Mouse (Mus musculus) embryonic facial prominence, embryonic 14.5 days (tissue): ENCODE data around the gene Plpp1. TPM values are rescaled to one million over a fixed set of nuclear protein-coding genes. Genes with fewer than 3 reads are reported as not detected.
A peak's percentile ranks its signal among the peaks of the same experiment; 100 is the strongest.

Experiments used
- ATAC-seq: fragments of 200-750 bp; cut with Nextera tagmentation; 2 replicates; pipeline ENCODE4 v1.8.0; 2017; ENCODE audit warnings: low read depth, moderate number of reproducible peaks, moderate TSS enrichment
- DNase-seq: peaks from one replicate; pipeline ENCODE4 v3.0.0-alpha.2; 2015; ENCODE audit warnings: low spot score
- H3K27ac ChIP-seq: fragments of 300-500 bp; sonication (generic); replicated peaks from 2 replicates; pipeline ENCODE4 v1.5.1; 2014; ENCODE audit warnings: low read depth, mild to moderate bottlenecking, low read length, moderate library complexity
- H3K27me3 ChIP-seq: fragments of 300-500 bp; sonication (generic); replicated peaks from 2 replicates; pipeline ENCODE4 v1.6.1; 2014; ENCODE audit warnings: low read length; ENCODE audit not compliant: control insufficient read depth, insufficient read depth
- H3K36me3 ChIP-seq: fragments of 300-500 bp; sonication (generic); 2 replicates; pipeline ENCODE4 v1.6.1; 2014; ENCODE audit warnings: low read length, mixed read lengths; ENCODE audit not compliant: control insufficient read depth, insufficient read depth
- H3K4me1 ChIP-seq: fragments of 300-500 bp; sonication (generic); 2 replicates; pipeline ENCODE4 v1.6.1; 2014; ENCODE audit warnings: antibody characterized with exemption, low read length; ENCODE audit not compliant: control insufficient read depth, insufficient read depth
- H3K4me2 ChIP-seq: fragments of 300-500 bp; sonication (generic); 2 replicates; pipeline ENCODE4 v1.6.1; 2014; ENCODE audit warnings: low read depth, mild to moderate bottlenecking, low read length, moderate library complexity, mixed read lengths
- H3K4me3 ChIP-seq: fragments of 300-500 bp; sonication (generic); 2 replicates; pipeline ENCODE4 v1.5.1; 2014; ENCODE audit warnings: low read depth, mild to moderate bottlenecking, low read length
- H3K9ac ChIP-seq: fragments of 300-500 bp; sonication (generic); 2 replicates; pipeline ENCODE4 v1.6.1; 2014; ENCODE audit warnings: low read depth, mild to moderate bottlenecking, low read length, moderate library complexity, mixed read lengths
- H3K9me3 ChIP-seq: fragments of 300-500 bp; sonication (generic); 2 replicates; pipeline ENCODE4 v1.6.1; 2016; ENCODE audit warnings: low read length; ENCODE audit not compliant: control insufficient read depth
- WGBS: fragments of 180-500 bp; shearing (Covaris S2); extraction: QIAGEN DNeasy Blood & Tissue Kit; methylation state at CpG from one replicate; pipeline ENCODE4 v1.1.7; 2014; 5-methylcytosine and 5-hydroxymethylcytosine counted together
- polyA plus RNA-seq: library from polyadenylated mRNA; unstranded; fragments of >200 nt; fragmentation: Nextera tagmentation; extraction: Ambion mirVana; gene quantifications from 2 replicates; pipeline ENCODE4 v1.2.1, GENCODE M21; 2014

Plpp1 gene
- polyA plus RNA-seq, 1 experiment from 2014 or later, result 64.6 TPM

DNA sequence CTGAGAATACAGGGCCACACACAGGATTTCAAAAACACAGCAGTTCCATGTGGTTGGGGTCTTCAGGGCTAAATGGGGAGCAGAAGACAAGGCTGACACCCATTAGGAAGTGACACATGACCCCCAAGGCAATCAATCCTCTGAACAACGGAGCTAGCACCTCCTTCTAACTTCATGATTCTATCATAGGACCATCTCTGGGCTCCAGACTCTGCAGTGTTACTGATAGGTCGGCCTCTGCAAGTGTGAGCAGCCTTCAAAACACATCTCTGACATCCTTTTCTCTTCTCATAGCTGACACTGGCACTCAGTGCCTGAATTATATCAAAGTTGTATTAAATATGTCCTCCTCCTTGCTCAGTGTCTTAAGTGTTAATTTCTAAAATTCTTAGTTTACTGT lies 32.0 kb downstream of the Plpp1 start:
- ATAC-seq, result no peak
- Histone ChIP-seq H3K4me1 (peaks cover 5% of the 10 kb centered on the region; the same call in 1 of the 2 replicates), H3K9me3 (no peaks in the 10 kb centered on the region), H3K4me2 (no peak overlapping the region), H3K27ac (no peak overlapping the region), H3K36me3 (no peaks in the 10 kb centered on the region), H3K4me3 (no peak overlapping the region), H3K9ac (no peak overlapping the region), H3K27me3 (no peaks in the 10 kb centered on the region)
- 23% methylated on average over 2 of the region's 2 CpGs for WGBS
- no peak for DNase-seq

DNA sequence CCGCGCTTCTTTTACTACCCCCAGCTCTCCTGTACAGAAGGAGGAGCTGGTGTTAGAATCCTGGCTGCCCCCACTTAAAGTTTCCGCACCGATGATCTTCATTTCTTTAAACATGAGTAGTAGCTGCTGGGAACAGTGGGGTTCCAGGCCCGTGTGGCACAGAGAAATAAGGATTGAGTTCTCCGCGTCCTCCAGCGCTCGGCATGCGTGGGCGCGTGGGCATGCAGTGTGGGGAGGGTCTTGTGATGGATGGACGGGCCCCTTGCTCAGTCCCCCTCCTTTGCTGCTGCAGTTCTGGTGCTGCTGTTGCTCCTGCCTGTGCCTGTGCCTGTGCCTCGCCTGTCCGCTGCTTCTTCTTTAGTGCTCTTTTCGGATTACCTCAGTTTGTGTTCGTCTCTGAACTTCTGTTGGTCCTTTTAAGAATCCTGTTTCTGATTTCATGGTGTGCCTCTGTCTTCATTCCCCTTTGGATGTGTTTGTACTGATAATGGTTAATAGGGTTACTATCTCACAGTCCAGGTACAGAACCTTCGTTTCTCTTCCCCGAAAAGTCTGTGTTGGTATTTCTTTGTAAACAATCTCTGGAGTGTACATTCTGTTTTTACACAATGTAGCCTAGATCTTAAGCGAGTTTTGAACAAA lies 32.8 kb downstream of the Plpp1 start:
- Histone ChIP-seq H3K36me3 (no peaks in the 10 kb centered on the region), H3K9ac (no peak overlapping the region), H3K4me2 (no peak overlapping the region), H3K27ac (no peak overlapping the region), H3K9me3 (no peaks in the 10 kb centered on the region), H3K27me3 (no peaks in the 10 kb centered on the region), H3K4me1 (peaks cover 5% of the 10 kb centered on the region; the same call in 1 of the 2 replicates), H3K4me3 (no peak overlapping the region)
- ATAC-seq (no peak), DNase-seq (no peak)
- 69% methylated on average over 20 of the region's 20 CpGs for WGBS

DNA sequence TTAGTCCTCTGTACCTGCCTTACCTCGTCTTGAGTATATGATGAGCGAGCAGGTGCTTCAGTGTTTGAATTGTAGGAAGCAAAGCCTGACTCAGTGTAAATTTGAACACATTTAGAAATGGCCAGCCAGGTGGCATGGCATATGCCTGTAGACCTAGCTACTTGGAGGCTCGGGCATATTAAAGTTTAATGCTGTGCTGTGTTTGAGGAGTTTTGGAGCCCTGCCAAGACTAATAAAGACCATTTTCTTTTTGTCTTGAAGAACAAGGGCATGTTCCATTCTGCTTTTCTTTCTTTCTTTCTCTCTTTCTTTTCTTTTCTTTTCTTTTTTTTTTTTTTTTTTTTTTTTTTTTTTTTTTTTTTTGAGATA lies 33.3 kb downstream of the Plpp1 start:
- WGBS, result 66% methylated on average over 3 of the region's 3 CpGs
- no peaks in the 10 kb centered on the region for H3K36me3 ChIP-seq
- no peak overlapping the region for H3K27ac ChIP-seq
- no peak for ATAC-seq
- H3K27me3 ChIP-seq, result no peaks in the 10 kb centered on the region
- H3K4me1 ChIP-seq, result peaks cover 5% of the 10 kb centered on the region; the same call in 1 of the 2 replicates
- H3K9me3 ChIP-seq, result no peaks in the 10 kb centered on the region
- no peak overlapping the region for H3K9ac ChIP-seq
- H3K4me2 ChIP-seq, result no peak overlapping the region
- H3K4me3 ChIP-seq, result no peak overlapping the region
- peak; percentile 33 for DNase-seq

DNA sequence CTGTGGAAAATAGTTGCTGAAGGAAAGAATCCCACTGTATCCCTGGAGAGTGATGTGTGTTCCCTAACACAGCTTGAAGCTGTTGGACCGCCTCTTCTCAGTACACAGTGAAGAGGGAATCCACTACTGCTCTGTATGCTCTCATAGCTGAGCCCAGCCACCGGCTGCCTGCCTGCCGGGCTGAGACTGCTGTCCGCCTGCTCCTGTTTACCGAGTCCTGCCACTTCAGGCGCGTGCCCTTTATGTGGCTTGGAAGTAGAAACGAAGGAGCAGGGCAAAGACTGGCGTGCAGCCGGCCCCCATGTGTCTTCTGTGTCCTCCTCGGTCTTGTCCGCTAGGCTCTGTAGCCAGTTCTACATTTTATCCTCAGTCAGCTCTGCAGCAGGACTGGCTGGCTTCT lies 34.5 kb downstream of the Plpp1 start:
- Histone ChIP-seq H3K9ac (no peak overlapping the region), H3K27me3 (no peaks in the 10 kb centered on the region), H3K4me2 (peak overlapping the region; percentile 18; the same call in 1 of the 2 replicates), H3K9me3 (no peaks in the 10 kb centered on the region), H3K27ac (no peak overlapping the region), H3K4me3 (no peak overlapping the region), H3K4me1 (peaks cover 5% of the 10 kb centered on the region; the same call in 1 of the 2 replicates), H3K36me3 (no peaks in the 10 kb centered on the region)
- peak; percentile 36 for DNase-seq
- no peak for ATAC-seq
- 37% methylated on average over 12 of the region's 12 CpGs for WGBS

DNA sequence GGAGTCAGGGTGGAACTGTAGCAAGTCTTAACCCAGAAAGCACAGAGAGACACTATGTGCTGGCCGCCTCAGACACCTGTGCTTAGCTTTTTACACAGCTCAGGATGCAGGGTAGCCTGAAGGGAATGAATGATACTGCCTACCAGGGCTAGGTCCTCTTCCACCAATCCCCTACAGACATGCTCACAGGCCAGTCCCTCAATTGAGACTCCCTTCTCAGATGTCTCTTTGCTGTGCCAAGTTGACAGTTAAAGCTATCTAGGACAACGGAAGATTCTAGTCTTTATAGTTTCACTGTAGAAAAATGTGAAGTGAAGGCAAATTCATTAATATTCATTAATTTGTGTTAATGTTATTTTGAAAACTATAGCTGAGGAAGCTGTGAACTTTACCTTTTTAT lies 36.4 kb downstream of the Plpp1 start:
- Histone ChIP-seq H3K27me3 (no peaks in the 10 kb centered on the region), H3K9me3 (no peaks in the 10 kb centered on the region), H3K36me3 (no peaks in the 10 kb centered on the region), H3K4me2 (no peak overlapping the region), H3K9ac (no peak overlapping the region), H3K4me3 (no peak overlapping the region), H3K4me1 (peaks cover 5% of the 10 kb centered on the region; the same call in 1 of the 2 replicates), H3K27ac (no peak overlapping the region)
- WGBS, result 69% methylated on average over 2 of the region's 2 CpGs
- DNase-seq, result no peak
- ATAC-seq, result no peak

GRCm38 (mm10) chr13:112837621-112838155 lies 37.1 kb downstream of the Plpp1 start:
- Histone ChIP-seq H3K9me3 (no peaks in the 10 kb centered on the region), H3K4me3 (no peak overlapping the region), H3K27ac (no peak overlapping the region), H3K4me2 (no peak overlapping the region), H3K9ac (no peak overlapping the region), H3K36me3 (no peaks in the 10 kb centered on the region), H3K4me1 (peaks cover 5% of the 10 kb centered on the region; the same call in 1 of the 2 replicates), H3K27me3 (no peaks in the 10 kb centered on the region)
- ATAC-seq (no peak), DNase-seq (no peak)
- WGBS, result 73% methylated on average over 9 of the region's 9 CpGs

GRCm38 (mm10) chr13:112838562-112839232 lies 38.1 kb downstream of the Plpp1 start:
- H3K36me3 ChIP-seq, result no peaks in the 10 kb centered on the region
- no peaks in the 10 kb centered on the region for H3K27me3 ChIP-seq
- ATAC-seq (no peak), DNase-seq (no peak)
- no peaks in the 10 kb centered on the region; the same call in 1 of the 2 replicates for H3K4me1 ChIP-seq
- H3K9ac ChIP-seq, result no peak overlapping the region
- 0 out of 2 replicates have a peak, but pooled peaks cover 5% of the 10 kb centered on the region for H3K9me3 ChIP-seq
- no peak overlapping the region for H3K27ac ChIP-seq
- H3K4me2 ChIP-seq, result no peak overlapping the region
- no peak overlapping the region for H3K4me3 ChIP-seq
- WGBS, result 92% methylated on average over 6 of the region's 6 CpGs

GRCm38 (mm10) chr13:112840241-112841087 lies 39.9 kb downstream of the Plpp1 start:
- peaks cover 9% of the 10 kb centered on the region; the same call in 1 of the 2 replicates for H3K36me3 ChIP-seq
- no peak overlapping the region for H3K9ac ChIP-seq
- DNase-seq (no peak), ATAC-seq (no peak)
- H3K4me3 ChIP-seq, result no peak overlapping the region
- no peak overlapping the region for H3K4me2 ChIP-seq
- H3K9me3 ChIP-seq, result 0 out of 2 replicates have a peak, but pooled peaks cover 5% of the 10 kb centered on the region
- 83% methylated on average over 16 of the region's 16 CpGs for WGBS
- H3K27me3 ChIP-seq, result no peaks in the 10 kb centered on the region
- H3K4me1 ChIP-seq, result no peaks in the 10 kb centered on the region
- no peak overlapping the region for H3K27ac ChIP-seq
